Mouse (Mus musculus) spleen, adult 2 months (tissue): ENCODE measurements around the gene Surf2.

Experiments
- CTCF ChIP-seq: fragments of 200-500 bp; IDR thresholded peaks from 2 replicates; pipeline ENCODE4 v1.5.1; 2011; ENCODE audit warnings: mild to moderate bottlenecking, inconsistent platforms; ENCODE audit not compliant: insufficient read depth, insufficient read length, insufficient replicate concordance; ENCODE audit errors: extremely low read depth
- POLR2A ChIP-seq: fragments of 200-500 bp; IDR thresholded peaks from 2 replicates; pipeline ENCODE4 v1.6.1; 2011; ENCODE audit warnings: low read depth, low read length, inconsistent platforms

GRCm38 (mm10) chr2:26910124-26910993 lies 5.8 kb upstream of the Surf2 start, which contains the start of the genes Med22 and Rpl7a:
- TF ChIP-seq CTCF = no peak
- TF ChIP-seq POLR2A = peak; percentile 74
